Mouse (Mus musculus) hindbrain, embryonic 14.5 days (tissue): ENCODE data around the gene Naaladl2. TPM values are rescaled to one million over a fixed set of nuclear protein-coding genes. Genes with fewer than 3 reads are reported as not detected.
"Not testable (repeated sequence)": the region's sequence is repeated elsewhere in the genome, so short reads cannot be mapped to it uniquely, and the experiment has no call there.

Source experiments
- ATAC-seq: fragments of 200-750 bp; cut with Nextera tagmentation; 2 replicates; pipeline ENCODE4 v1.8.0; 2017; ENCODE audit warnings: moderate number of reproducible peaks, mild to moderate bottlenecking, moderate TSS enrichment, moderate library complexity; ENCODE audit not compliant: low FRiP score
- DNase-seq: peaks from one replicate; pipeline ENCODE4 v3.0.0-alpha.2; 2015; ENCODE audit warnings: low spot score
- H3K27ac ChIP-seq: fragments of 300-500 bp; sonication (generic); 2 replicates; pipeline ENCODE4 v1.5.1; 2014; ENCODE audit warnings: mild to moderate bottlenecking, moderate library complexity
- H3K27me3 ChIP-seq: fragments of 300-500 bp; sonication (generic); 2 replicates; pipeline ENCODE4 v1.6.1; 2014; ENCODE audit warnings: mild to moderate bottlenecking, low read length, mixed read lengths; ENCODE audit not compliant: control insufficient read depth, insufficient read depth
- H3K36me3 ChIP-seq: fragments of 300-500 bp; sonication (generic); replicated peaks from 2 replicates; pipeline ENCODE4 v1.6.1; 2014; ENCODE audit not compliant: control insufficient read depth, insufficient read depth
- H3K4me1 ChIP-seq: fragments of 300-500 bp; sonication (generic); replicated peaks from 2 replicates; pipeline ENCODE4 v1.6.1; 2014; ENCODE audit warnings: antibody characterized with exemption, low read length, mixed read lengths; ENCODE audit not compliant: control insufficient read depth, insufficient read depth
- H3K4me2 ChIP-seq: fragments of 300-500 bp; sonication (generic); replicated peaks from 2 replicates; pipeline ENCODE4 v1.6.1; 2014; ENCODE audit warnings: mild to moderate bottlenecking, moderate library complexity
- H3K4me3 ChIP-seq: fragments of 300-500 bp; sonication (generic); replicated peaks from 2 replicates; pipeline ENCODE4 v1.5.1; 2014; ENCODE audit warnings: mild to moderate bottlenecking, low read length
- H3K9ac ChIP-seq: fragments of 300-500 bp; sonication (generic); 2 replicates; pipeline ENCODE4 v1.6.1; 2014
- H3K9me3 ChIP-seq: fragments of 300-500 bp; sonication (generic); 2 replicates; pipeline ENCODE4 v1.6.1; 2016; ENCODE audit warnings: low read length; ENCODE audit not compliant: control insufficient read depth
- WGBS: fragments of 180-500 bp; shearing (Covaris S2); extraction: QIAGEN DNeasy Blood & Tissue Kit; methylation state at CpG from one replicate; pipeline ENCODE4 v1.1.7; 2014; 5-methylcytosine and 5-hydroxymethylcytosine counted together
- polyA plus RNA-seq: library from polyadenylated mRNA; unstranded; fragments of >200 nt; fragmentation: Nextera tagmentation; extraction: Ambion mirVana; gene quantifications from 2 replicates; pipeline ENCODE4 v1.2.1, GENCODE M21; 2014

Naaladl2 gene
- polyA plus RNA-seq, 1 experiment from 2014 or later, result 0.63 TPM

GRCm38 (mm10) chr3:24355010-24355409 lies 789.1 kb downstream of the Naaladl2 start:
- DNase-seq, result no peak
- no peaks in the 10 kb centered on the region for H3K9me3 ChIP-seq
- H3K4me3 ChIP-seq, result no peak overlapping the region

GRCm38 (mm10) chr3:24321489-24322405 lies 822.3 kb downstream of the Naaladl2 start:
- no peak for ATAC-seq
- no peak overlapping the region for H3K27ac ChIP-seq
- 84% methylated on average over 11 of the region's 11 CpGs for WGBS
- no peak overlapping the region for H3K4me3 ChIP-seq
- no peak overlapping the region for H3K4me2 ChIP-seq
- H3K4me1 ChIP-seq, result no peaks in the 10 kb centered on the region
- H3K9ac ChIP-seq, result no peak overlapping the region
- DNase-seq, result no peak
- H3K9me3 ChIP-seq, result no peaks in the 10 kb centered on the region
- H3K36me3 ChIP-seq, result no peaks in the 10 kb centered on the region
- H3K27me3 ChIP-seq, result no peaks in the 10 kb centered on the region

More at GRCm38 (mm10) chr3:24355010-24355409, 789.1 kb downstream of the Naaladl2 start:
- ATAC-seq, result no peak
- Histone ChIP-seq H3K27ac (no peak overlapping the region), H3K9ac (no peak overlapping the region), H3K4me1 (no peaks in the 10 kb centered on the region), H3K36me3 (no peaks in the 10 kb centered on the region), H3K4me2 (no peak overlapping the region), H3K27me3 (no peaks in the 10 kb centered on the region)
- WGBS, result 60% methylated on average over 2 of the region's 2 CpGs

GRCm38 (mm10) chr3:24314658-24315297 lies 829.3 kb downstream of the Naaladl2 start:
- Histone ChIP-seq H3K9me3 (no peaks in the 10 kb centered on the region), H3K27ac (no peak overlapping the region), H3K36me3 (no peaks in the 10 kb centered on the region), H3K4me2 (no peak overlapping the region), H3K4me3 (no peak overlapping the region), H3K27me3 (no peaks in the 10 kb centered on the region), H3K4me1 (no peaks in the 10 kb centered on the region), H3K9ac (no peak overlapping the region)
- no peak for DNase-seq
- whole genome bisulfite sequencing, result 68% methylated on average over 4 of the region's 4 CpGs
- no peak for ATAC-seq

- Histone ChIP-seq H3K4me1 (no peaks in the 10 kb centered on the region), H3K4me3 (no peak overlapping the region), H3K27me3 (no peaks in the 10 kb centered on the region), H3K9ac (no peak overlapping the region), H3K27ac (no peak overlapping the region), H3K4me2 (no peak overlapping the region), H3K9me3 (no peaks in the 10 kb centered on the region), H3K36me3 (no peaks in the 10 kb centered on the region)
- 93% methylated on average over 2 of the region's 2 CpGs for WGBS
- DNase-seq (no peak), ATAC-seq (no peak)
Observed at GRCm38 (mm10) chr3:24225418-24225817, 918.6 kb downstream of the Naaladl2 start.

GRCm38 (mm10) chr3:24217476-24217875 lies 926.6 kb downstream of the Naaladl2 start:
- DNase-seq (no peak), ATAC-seq (no peak)
- Histone ChIP-seq H3K9me3 (no peaks in the 10 kb centered on the region), H3K9ac (no peak overlapping the region), H3K36me3 (no peaks in the 10 kb centered on the region), H3K27me3 (no peaks in the 10 kb centered on the region), H3K4me1 (no peaks in the 10 kb centered on the region), H3K27ac (no peak overlapping the region), H3K4me3 (no peak overlapping the region), H3K4me2 (no peak overlapping the region)
- WGBS, result 93% methylated on average over 1 of the region's 1 CpGs

GRCm38 (mm10) chr3:24166531-24166930 lies 977.5 kb downstream of the Naaladl2 start:
- ATAC-seq (no peak), DNase-seq (no peak)
- no peaks in the 10 kb centered on the region for H3K36me3 ChIP-seq
- H3K4me1 ChIP-seq, result no peaks in the 10 kb centered on the region
- H3K9me3 ChIP-seq, result no peaks in the 10 kb centered on the region
- no peak overlapping the region for H3K4me2 ChIP-seq
- no peak overlapping the region for H3K27ac ChIP-seq
- no peak overlapping the region for H3K9ac ChIP-seq
- H3K4me3 ChIP-seq, result no peak overlapping the region
- H3K27me3 ChIP-seq, result no peaks in the 10 kb centered on the region

- no peak overlapping the region for H3K9ac ChIP-seq
- no peaks in the 10 kb centered on the region for H3K27me3 ChIP-seq
- H3K4me3 ChIP-seq, result no peak overlapping the region
- no peak overlapping the region for H3K27ac ChIP-seq
- H3K4me1 ChIP-seq, result no peaks in the 10 kb centered on the region
- no peaks in the 10 kb centered on the region for H3K36me3 ChIP-seq
- ATAC-seq (no peak), DNase-seq (no peak)
- H3K4me2 ChIP-seq, result no peak overlapping the region
- no peaks in the 10 kb centered on the region for H3K9me3 ChIP-seq
Observed at GRCm38 (mm10) chr3:24163992-24164391, 980.1 kb downstream of the Naaladl2 start.

- 83% methylated on average over 4 of the region's 4 CpGs for WGBS
- H3K27ac ChIP-seq, H3K4me3 ChIP-seq, H3K9ac ChIP-seq, H3K36me3 ChIP-seq, H3K27me3 ChIP-seq, H3K4me1 ChIP-seq, H3K9me3 ChIP-seq, DNase-seq, H3K4me2 ChIP-seq, ATAC-seq: not testable (repeated sequence)
Observed at GRCm38 (mm10) chr3:24151086-24151815, 992.8 kb downstream of the Naaladl2 start.

GRCm38 (mm10) chr3:24142808-24143207 lies 1001.3 kb downstream of the Naaladl2 start:
- 90% methylated on average over 1 of the region's 1 CpGs for WGBS

More at GRCm38 (mm10) chr3:24142808-24143207, 1001.3 kb downstream of the Naaladl2 start:
- H3K4me1 ChIP-seq, result no peaks in the 10 kb centered on the region
- ATAC-seq (no peak), DNase-seq (no peak)
- no peaks in the 10 kb centered on the region for H3K36me3 ChIP-seq
- no peak overlapping the region for H3K4me3 ChIP-seq
- H3K4me2 ChIP-seq, result no peak overlapping the region
- H3K9me3 ChIP-seq, result no peaks in the 10 kb centered on the region
- no peak overlapping the region for H3K9ac ChIP-seq
- H3K27ac ChIP-seq, result no peak overlapping the region
- no peaks in the 10 kb centered on the region for H3K27me3 ChIP-seq
